Mouse (Mus musculus) olfactory bulb, adult 2 months (tissue): Measurements from ENCODE around the gene Cdc73. TPM values are rescaled to one million over a fixed set of nuclear protein-coding genes. Genes with fewer than 3 reads are reported as not detected.
"Not testable (repeated sequence)": the region's sequence is repeated elsewhere in the genome, so short reads cannot be mapped to it uniquely, and the experiment has no call there.

Experiments
- H3K27ac ChIP-seq: fragments of 200-500 bp; 2 replicates; pipeline ENCODE4 v1.5.1; 2012; ENCODE audit warnings: low read depth, low read length; ENCODE audit not compliant: insufficient read depth
- H3K4me1 ChIP-seq: fragments of 200-500 bp; 2 replicates; pipeline ENCODE4 v1.6.1; 2012; ENCODE audit warnings: low read length; ENCODE audit not compliant: control insufficient read depth, insufficient read depth
- H3K4me3 ChIP-seq: fragments of 200-500 bp; 2 replicates; pipeline ENCODE4 v1.5.1; 2012; ENCODE audit warnings: mild to moderate bottlenecking, low read depth, low read length, moderate library complexity; ENCODE audit not compliant: insufficient read depth
- CTCF ChIP-seq: fragments of 200-500 bp; IDR thresholded peaks from 2 replicates; pipeline ENCODE4 v1.5.1; 2012; ENCODE audit warnings: low read depth, mild to moderate bottlenecking, low read length, moderate library complexity; ENCODE audit not compliant: insufficient read depth
- POLR2A ChIP-seq: fragments of 200-500 bp; IDR thresholded peaks from 2 replicates; pipeline ENCODE4 v1.6.1; 2012; ENCODE audit warnings: mild to moderate bottlenecking, low read depth, low read length, moderate library complexity; ENCODE audit not compliant: insufficient read depth
- WGBS: fragments of 180-500 bp; shearing (Covaris S2); methylation state at CpG from one replicate; pipeline ENCODE4 v1.1.7; 2018; 5-methylcytosine and 5-hydroxymethylcytosine counted together
- polyA plus RNA-seq: library from polyadenylated mRNA; stranded (reverse); fragments of >200 nt; gene quantifications from 2 replicates; pipeline ENCODE4 v1.2.4, GENCODE M21; 2012; ENCODE audit warnings: low replicate concordance; ENCODE audit not compliant: missing spikeins, insufficient read depth, insufficient read length

Cdc73 gene
- polyA plus RNA-seq, 1 experiment: not detected

DNA sequence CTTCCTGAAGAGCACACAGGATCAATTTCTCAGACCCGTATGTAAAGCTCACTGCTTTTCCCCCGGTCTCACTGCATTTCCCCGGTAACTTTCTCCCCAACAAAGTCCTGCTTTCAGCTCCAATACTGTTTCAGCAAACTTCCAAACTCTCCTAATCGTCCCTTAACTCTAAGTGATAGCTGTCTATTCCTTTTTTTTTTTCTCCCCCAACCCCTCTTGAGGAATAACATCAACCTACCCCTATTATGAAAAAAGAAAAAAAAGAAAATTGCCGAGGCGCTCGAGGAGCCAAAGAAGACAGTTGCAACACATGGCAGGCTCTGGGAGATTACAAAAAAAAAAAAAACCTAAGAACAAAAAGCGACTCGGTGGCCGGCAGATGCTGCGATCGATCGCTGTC lies 957 bp downstream of the Cdc73 start:
- Histone ChIP-seq H3K4me1 (no peaks in the 10 kb centered on the region), H3K27ac (no peak overlapping the region), H3K4me3 (peak overlapping the region; percentile 100)
- under 1% methylated on average over 13 of the region's 13 CpGs for WGBS
- TF ChIP-seq POLR2A: no peak
- TF ChIP-seq CTCF: no peak

DNA sequence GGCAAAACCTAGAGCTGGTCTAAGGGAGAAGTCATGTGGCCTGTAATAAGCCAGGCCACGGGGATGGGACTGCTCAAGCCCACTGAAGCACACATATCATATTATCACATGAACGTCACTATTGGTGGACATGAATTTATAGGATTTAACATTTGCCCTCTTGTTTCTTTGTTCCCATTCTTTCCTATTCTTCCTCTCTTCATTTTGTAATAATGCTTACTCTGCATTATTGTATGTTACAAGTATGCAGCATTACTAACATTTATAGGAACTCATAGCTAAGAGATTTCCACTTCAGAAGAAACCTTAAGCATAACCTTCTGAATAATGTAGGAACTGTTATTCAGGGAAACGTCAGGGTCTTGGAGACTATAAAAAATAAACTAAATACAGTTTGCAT lies 17.8 kb downstream of the Cdc73 start:
- TF ChIP-seq POLR2A: no peak
- no peak for TF ChIP-seq CTCF
- WGBS: 86% methylated on average over 3 of the region's 3 CpGs
- Histone ChIP-seq H3K4me1 (no peaks in the 10 kb centered on the region), H3K4me3 (no peak overlapping the region), H3K27ac (no peak overlapping the region)

DNA sequence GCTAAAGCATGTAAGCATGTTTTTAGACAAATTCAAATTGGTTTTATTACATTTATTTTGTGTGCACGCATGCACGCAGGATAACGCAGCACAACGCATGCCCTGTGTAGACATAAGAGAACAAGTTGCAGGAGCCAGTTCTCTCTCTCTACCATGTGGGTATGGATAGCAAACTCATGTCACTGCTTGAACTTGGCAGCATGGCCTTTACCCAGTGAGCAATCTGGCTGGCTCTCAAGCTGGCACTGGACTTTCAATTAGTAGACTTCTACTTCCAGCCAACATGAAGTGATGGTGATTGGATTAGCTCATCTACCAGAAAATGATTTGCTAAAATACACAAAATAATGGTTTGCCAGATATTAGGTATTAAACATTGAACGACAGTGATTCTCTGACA lies 21.6 kb downstream of the Cdc73 start:
- Histone ChIP-seq H3K4me1 (no peaks in the 10 kb centered on the region), H3K27ac (no peak overlapping the region), H3K4me3 (no peak overlapping the region)
- 83% methylated on average over 5 of the region's 5 CpGs for WGBS
- TF ChIP-seq POLR2A (no peak), CTCF (no peak)

DNA sequence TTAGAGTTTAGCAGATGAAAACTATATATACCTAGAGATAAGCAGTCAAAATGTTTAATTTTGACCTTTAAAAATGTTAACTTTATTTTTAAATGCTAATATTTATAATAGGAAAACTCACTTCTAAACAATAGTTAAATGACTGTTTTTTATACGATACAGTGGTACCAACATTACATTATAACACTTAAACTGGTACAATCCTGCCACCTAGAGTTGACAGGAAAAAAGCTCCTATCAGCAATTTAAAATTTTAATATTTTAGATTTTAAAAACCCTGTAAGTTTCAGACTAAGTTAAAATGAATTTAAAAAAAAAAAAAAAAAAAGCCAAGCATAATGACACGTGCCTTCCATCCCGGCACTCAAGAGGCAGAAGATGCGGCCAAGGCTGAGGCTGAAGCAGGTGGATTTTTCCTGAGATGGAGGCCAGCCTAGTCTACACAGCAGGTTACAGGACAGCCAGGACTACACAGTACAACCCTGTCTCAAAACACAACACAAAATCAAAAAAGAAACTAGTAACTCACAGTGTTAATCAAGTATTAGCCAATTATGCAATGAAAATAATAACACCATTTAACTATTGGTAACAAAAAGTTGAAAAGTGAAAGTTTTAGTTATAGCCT lies 26.8 kb downstream of the Cdc73 start:
- no peak overlapping the region for H3K27ac ChIP-seq
- 73% methylated on average over 4 of the region's 4 CpGs for WGBS
- H3K4me3 ChIP-seq: no peak overlapping the region
- TF ChIP-seq CTCF: no peak
- no peaks in the 10 kb centered on the region for H3K4me1 ChIP-seq

DNA sequence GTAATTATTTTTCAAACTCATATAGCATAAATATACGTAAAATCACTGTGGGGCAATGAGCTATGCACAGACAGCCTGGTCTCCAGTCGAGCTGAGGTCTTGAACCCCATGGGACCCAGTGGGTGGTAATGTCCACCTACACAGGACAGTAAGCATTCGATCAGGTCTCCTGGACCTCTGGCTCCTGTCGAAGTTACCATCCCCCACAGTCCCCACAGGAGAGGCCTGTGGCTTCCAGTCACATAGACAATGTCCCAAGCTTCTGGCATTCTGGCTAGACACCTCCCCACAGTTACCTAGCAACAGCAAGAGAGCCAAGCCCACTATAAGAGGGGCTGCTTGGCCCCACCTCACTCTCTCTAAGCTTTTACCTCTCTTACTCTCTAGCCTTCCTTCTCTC lies 37.9 kb downstream of the Cdc73 start:
- WGBS: 95% methylated on average over 4 of the region's 4 CpGs
- not testable (repeated sequence) for H3K4me1 ChIP-seq, H3K4me3 ChIP-seq, H3K27ac ChIP-seq

DNA sequence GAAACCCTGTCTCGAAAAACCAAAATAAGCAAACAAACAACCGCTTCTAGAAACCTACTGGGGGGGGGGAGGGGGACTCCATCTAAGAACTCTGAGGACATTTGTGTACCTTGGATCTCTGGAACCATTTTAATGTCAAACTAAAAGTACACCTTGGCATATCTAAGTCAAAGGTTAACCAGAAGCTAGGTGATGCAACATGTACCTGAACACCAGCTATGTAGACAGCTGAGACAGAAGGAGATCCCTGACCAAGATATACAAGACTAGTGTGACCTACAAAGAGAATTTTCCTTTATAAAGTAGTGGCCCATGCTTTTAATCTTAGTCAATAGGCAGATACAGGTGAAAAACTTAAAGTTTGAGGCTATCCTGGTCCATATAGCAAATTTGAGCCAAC lies 39.5 kb downstream of the Cdc73 start:
- TF ChIP-seq POLR2A (no peak), CTCF (no peak)
- no peaks in the 10 kb centered on the region for H3K4me1 ChIP-seq
- H3K27ac ChIP-seq: no peak overlapping the region
- 90% methylated on average over 2 of the region's 2 CpGs for WGBS
- no peak overlapping the region for H3K4me3 ChIP-seq

DNA sequence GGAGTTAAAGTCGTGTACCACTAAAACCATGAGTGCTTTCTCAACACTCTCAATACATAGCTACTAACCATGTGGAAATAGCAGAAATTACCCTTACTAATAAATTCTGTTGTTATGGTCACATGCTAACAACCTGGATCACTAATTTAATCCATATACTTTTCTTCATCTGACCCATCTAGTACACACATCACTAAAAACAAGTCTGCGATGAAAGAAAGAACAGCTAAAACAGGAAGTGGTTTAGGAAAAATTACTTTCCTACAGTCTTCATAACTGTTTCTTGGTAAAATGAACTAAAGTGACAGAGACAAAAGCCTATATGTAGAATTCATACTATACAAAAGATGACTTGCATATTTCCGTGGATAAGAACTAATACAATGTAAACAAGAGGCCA lies 49.0 kb downstream of the Cdc73 start:
- H3K4me1 ChIP-seq: no peaks in the 10 kb centered on the region
- 88% methylated on average over 3 of the region's 3 CpGs for WGBS
- TF ChIP-seq CTCF (no peak), POLR2A (no peak)

DNA sequence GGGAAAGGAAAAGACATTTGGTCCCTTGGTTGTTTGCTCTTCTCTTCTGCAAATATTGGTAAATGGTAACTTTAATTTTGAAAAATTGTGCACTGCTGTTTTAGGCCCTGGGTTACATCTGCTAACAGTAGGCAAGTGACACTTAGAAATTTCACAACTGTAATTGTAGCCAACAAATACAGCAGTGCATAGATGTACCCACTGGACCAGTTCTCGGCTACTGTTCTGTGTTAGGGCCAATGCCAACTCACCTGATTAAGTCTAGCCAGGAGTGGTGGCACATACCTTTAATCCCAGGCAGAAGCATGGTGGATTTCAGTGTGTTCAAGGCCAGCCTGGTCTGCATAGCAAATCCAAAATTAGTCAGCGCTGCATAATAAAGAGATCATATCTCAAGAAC lies 52.4 kb downstream of the Cdc73 start:
- TF ChIP-seq CTCF: no peak
- no peak for TF ChIP-seq POLR2A
- Histone ChIP-seq H3K4me3 (no peak overlapping the region), H3K27ac (no peak overlapping the region), H3K4me1 (no peaks in the 10 kb centered on the region)
- WGBS: 92% methylated on average over 2 of the region's 2 CpGs

More for the DNA sequence above, 49.0 kb downstream of the Cdc73 start:
- Histone ChIP-seq H3K27ac (no peak overlapping the region), H3K4me3 (no peak overlapping the region)

DNA sequence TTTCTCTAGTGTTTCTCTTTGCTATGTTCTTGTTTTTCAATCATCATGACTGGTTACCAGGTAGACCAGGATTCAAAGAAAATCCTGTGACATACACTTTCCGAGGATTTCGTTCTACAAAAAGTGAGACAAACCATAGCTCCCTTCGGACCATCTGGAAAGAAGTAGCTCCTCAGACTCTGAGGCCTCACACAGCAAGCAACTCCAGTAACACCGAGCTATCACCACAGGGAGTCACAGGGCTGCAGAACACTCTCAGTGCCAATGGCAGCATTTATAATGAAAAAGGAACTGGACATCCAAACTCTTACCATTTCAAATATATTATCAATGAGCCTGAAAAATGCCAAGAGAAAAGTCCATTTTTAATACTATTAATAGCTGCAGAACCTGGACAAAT lies 56.5 kb downstream of the Cdc73 start:
- 76% methylated on average over 4 of the region's 4 CpGs for WGBS
- H3K27ac ChIP-seq: no peak overlapping the region
- TF ChIP-seq POLR2A: no peak
- no peak for TF ChIP-seq CTCF
- H3K4me1 ChIP-seq: no peaks in the 10 kb centered on the region
- H3K4me3 ChIP-seq: no peak overlapping the region

DNA sequence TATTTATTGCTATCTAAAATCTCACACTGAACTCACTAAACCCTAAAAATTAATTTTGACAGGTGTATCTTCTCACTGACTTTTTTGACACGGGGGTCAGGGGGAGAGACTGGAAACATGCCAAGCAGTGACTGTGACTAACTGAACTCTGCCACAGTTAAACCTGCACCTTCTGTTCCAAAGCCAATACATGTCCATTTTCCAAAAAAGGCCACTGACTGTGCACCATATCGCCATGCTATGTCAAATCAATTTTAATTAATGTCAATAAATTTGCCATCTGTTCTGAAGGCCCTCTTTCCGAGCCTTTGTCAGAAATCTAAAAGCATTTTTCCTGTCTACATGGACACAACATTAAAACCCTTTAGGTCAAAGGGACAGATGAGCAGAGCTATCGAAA lies 57.3 kb downstream of the Cdc73 start:
- no peak for TF ChIP-seq POLR2A
- TF ChIP-seq CTCF: no peak
- no peaks in the 10 kb centered on the region for H3K4me1 ChIP-seq
- WGBS: 62% methylated on average over 4 of the region's 4 CpGs
- no peak overlapping the region for H3K27ac ChIP-seq
- no peak overlapping the region for H3K4me3 ChIP-seq
